Mouse (Mus musculus) spleen, adult 2 months (tissue): ENCODE results near the gene Akr1b10.

Source experiments
- CTCF ChIP-seq: fragments of 200-500 bp; IDR thresholded peaks from 2 replicates; pipeline ENCODE4 v1.5.1; 2011; ENCODE audit warnings: mild to moderate bottlenecking, inconsistent platforms; ENCODE audit not compliant: insufficient read depth, insufficient read length, insufficient replicate concordance; ENCODE audit errors: extremely low read depth
- POLR2A ChIP-seq: fragments of 200-500 bp; IDR thresholded peaks from 2 replicates; pipeline ENCODE4 v1.6.1; 2011; ENCODE audit warnings: low read depth, low read length, inconsistent platforms

- TF ChIP-seq CTCF (no peak), POLR2A (no peak)
Observed at GRCm38 (mm10) chr6:34388420-34389156, 4.6 kb downstream of the Akr1b10 start.
